Mouse (Mus musculus): Measurements from ENCODE around the gene Axin2.

Axin2 gene

DNA sequence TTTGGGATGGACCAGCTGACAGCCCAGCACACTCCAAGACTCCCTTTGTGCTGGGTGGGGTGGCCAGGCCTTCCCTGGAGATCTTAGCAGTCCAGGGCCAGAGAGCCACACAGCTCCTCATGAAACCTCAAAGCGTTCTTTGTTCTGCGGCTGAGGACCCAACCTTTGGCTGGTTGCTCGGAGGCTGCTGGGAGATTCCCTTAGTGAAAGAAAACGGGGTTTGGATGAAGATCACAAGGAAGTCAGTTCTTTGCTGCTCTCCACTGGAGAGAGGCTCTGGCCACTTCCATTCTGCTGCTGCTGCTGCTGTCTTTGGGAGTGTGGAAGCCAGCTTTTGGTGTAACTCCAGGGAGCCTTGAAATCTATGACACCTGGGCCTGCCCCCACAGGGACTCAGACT, 53.3 kb downstream of the Axin2 start:
- no peak for DNase-seq (ENCODE audit: low spot score in 2 of 2)

GRCm38 (mm10) chr11:108973866-108974265, 53.7 kb downstream of the Axin2 start:
- no peak for DNase-seq (ENCODE audit: low spot score in 2 of 2)

DNA sequence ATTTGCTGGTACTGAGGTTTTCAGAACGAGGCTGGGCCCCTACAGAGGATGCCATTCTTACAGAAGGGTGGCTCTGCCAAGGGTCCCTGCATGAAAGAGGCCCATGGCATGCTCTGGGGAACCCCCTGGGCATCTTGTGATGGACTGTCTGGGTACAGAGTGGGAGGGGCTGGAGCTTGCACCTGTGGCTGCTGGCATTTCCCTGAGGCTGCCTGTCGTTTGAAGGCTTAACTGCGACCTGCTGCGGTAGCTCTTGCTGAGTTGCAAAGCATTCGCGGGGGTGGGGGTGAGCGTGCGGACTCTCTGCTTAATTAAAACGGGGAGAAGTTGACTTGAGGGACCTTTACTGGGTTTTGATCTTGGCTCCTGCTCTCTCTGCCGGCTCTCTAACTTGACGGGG, 55.4 kb downstream of the Axin2 start:
- peak in 1 of 2 experiments; percentile 6 for DNase-seq (ENCODE audit: low spot score in 2 of 2)

DNA sequence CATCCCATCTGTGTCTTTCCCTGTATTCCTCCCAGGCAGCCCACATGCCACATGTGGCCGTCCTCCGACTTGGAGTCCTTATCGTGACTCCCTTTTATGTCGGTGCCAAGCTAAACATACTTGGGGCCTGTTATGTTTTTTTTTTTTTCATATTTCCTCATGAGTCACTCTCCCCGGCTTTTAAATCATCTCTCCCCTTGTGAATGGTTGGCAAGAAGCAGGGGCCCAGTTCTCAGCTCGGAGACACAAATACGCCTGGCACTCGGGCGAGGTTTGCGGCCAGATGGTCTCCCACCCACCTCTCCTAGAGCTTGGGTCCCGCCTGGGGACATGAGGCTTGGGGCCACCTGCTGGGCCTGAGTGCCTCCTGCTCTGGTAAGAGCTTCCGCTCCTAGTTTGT, 60.4 kb downstream of the Axin2 start:
- DNase-seq (ENCODE audit: low spot score in 2 of 2): no peak

DNA sequence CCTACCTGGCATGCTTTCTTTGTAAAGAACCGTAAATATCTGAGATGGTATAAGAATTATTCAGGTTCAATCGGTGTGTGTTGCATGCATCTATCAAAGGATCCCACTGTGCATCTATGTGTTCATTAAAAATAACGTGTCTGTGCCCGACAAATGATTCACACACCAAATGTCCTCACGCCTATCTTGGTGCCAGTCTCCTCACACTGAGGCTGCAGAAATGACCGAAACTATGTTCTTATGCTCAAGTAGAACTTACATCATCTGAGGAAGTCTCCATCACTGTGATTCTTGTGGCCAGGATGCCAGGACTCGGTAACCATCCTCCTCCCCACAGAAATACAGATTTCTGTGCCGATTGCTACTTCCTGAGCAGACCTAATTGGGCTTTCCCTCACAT, 60.9 kb downstream of the Axin2 start:
- no peak for DNase-seq (ENCODE audit: low spot score in 2 of 2)

- DNase-seq (ENCODE audit: low spot score in 2 of 2): no peak
Measured at GRCm38 (mm10) chr11:108983409-108984064, 63.4 kb downstream of the Axin2 start.

- no peak for DNase-seq (ENCODE audit: low spot score in 2 of 2)
Measured at GRCm38 (mm10) chr11:108984711-108985419, 64.7 kb downstream of the Axin2 start.

DNA sequence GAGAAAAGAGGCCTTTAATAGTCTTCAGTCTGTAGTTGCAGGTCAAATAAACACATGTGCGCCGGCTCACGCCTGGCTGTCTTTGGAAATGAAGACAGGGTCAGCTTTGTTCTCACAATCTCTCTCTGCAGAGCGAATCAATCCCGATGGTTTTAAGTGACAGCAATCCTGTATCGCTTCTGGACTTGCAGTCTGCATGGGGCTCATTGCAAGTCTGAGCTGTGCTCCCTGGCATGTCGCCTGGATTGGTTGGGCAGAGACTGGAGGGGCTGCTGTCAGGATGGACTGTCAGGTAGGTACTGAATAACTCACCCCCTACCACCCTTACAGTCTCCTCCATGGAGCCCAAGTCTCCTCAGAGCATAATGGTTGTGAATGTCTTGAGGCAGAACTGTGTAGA, 65.7 kb downstream of the Axin2 start:
- DNase-seq (ENCODE audit: low spot score in 2 of 2): no peak

- DNase-seq (ENCODE audit: low spot score in 2 of 2): no peak
Measured at GRCm38 (mm10) chr11:108987226-108987625, 67.1 kb downstream of the Axin2 start.

GRCm38 (mm10) chr11:108987705-108988104, 67.6 kb downstream of the Axin2 start:
- no peak for DNase-seq (ENCODE audit: low spot score in 2 of 2)

- DNase-seq (ENCODE audit: low spot score in 2 of 2): no peak
Measured at GRCm38 (mm10) chr11:108988258-108988657, 68.1 kb downstream of the Axin2 start.

GRCm38 (mm10) chr11:108989940-108990339, 69.8 kb downstream of the Axin2 start:
- DNase-seq (ENCODE audit: low spot score in 2 of 2): no peak

- no peak for DNase-seq (ENCODE audit: low spot score in 2 of 2)
Measured at GRCm38 (mm10) chr11:108993414-108993813, 73.3 kb downstream of the Axin2 start.

- DNase-seq (ENCODE audit: low spot score in 2 of 2): no peak
Measured at GRCm38 (mm10) chr11:108995196-108995989, 75.2 kb downstream of the Axin2 start.

DNA sequence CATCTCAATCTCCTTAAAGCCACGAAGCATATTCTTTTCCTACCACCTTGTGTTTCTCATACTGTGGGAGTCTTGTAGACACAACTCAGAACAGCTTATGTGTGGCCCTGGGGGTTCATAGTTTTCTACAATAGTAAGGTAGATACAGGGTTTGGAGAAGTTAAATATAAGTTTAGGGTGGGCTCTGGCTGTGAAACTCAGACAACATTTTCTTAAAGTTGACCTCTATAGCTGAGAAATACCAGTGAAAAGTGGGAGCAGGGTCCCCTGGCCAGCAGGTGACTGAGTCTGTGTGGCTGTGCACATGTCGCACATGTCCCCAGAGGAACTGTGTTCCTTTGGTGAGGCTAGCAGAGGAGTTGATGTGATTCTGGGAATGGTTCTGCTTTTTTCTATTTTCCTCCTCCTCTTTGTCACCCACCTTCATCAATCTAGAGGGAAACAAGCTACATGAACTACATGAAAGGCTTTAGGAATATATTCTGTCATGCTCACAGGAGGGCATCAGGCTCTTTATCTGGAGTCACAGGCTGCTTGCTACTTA, 75.9 kb downstream of the Axin2 start:
- no peak for DNase-seq (ENCODE audit: low spot score in 2 of 2)

DNA sequence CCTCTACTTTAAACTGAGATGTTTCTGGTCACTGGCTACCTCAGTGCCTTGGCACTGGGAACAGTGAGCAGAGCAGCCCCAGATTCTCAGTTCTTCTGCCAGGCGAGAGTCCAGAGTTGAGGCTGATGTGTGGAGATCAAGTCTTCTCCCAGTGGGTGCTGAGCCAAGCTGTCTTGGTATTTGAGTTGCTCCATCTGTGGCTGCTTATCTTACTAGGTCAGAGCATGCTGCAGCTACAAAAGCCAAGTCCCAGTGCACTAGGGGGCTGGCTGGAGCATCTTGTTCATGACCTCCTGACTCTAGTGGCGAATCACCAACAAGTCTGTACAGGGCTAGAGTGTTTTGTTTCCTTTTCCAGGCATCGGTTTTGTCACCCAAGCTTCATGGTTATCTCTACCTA, 77.7 kb downstream of the Axin2 start:
- no peak for DNase-seq (ENCODE audit: low spot score in 2 of 2)

All from thymus, postnatal 10 days (tissue).